Mouse (Mus musculus) layer of hippocampus, adult 2 months (tissue): Measurements from ENCODE around the gene Rsrp1. TPM values are rescaled to one million over a fixed set of nuclear protein-coding genes. Genes with fewer than 3 reads are reported as not detected.

Experiments
- DNase-seq, 2 experiments: peaks; one replicate each; pipeline ENCODE4 v3.0.0; 2022; ENCODE audit warnings: low spot score in 2 of 2
- H3K27ac ChIP-seq: fragments of 200-600 bp; 2 replicates; pipeline ENCODE4 v1.8.1; 2022
- H3K4me3 ChIP-seq: fragments of 200-600 bp; 2 replicates; pipeline ENCODE4 v1.8.1; 2022; ENCODE audit warnings: mild to moderate bottlenecking
- CTCF ChIP-seq: fragments of 200-600 bp; conservative IDR thresholded peaks from 2 replicates; pipeline ENCODE4 v1.8.1; 2022; ENCODE audit warnings: antibody characterized with exemption, mild to moderate bottlenecking, moderate library complexity
- total RNA-seq, 2 experiments: library from RNA; stranded (reverse); gene quantifications; 2 replicates each; pipeline ENCODE4 v1.2.3; 2021

The Rsrp1 gene
- total RNA-seq, 2 experiments from 2014 or later: 237 to 277 TPM

- TF ChIP-seq CTCF: no peak
- no peak for DNase-seq
- no peak overlapping the region for H3K27ac ChIP-seq
Measured at GRCm38 (mm10) chr4:134954461-134954860, 31.1 kb downstream of the Rsrp1 start.

GRCm38 (mm10) chr4:134955196-134955595 is 31.8 kb downstream of the Rsrp1 start:
- Histone ChIP-seq H3K27ac (no peak overlapping the region), H3K4me3 (no peak overlapping the region)
- TF ChIP-seq CTCF: no peak
- no peak for DNase-seq

More at GRCm38 (mm10) chr4:134954461-134954860, 31.1 kb downstream of the Rsrp1 start:
- no peak overlapping the region for H3K4me3 ChIP-seq

GRCm38 (mm10) chr4:134955845-134956244 is 32.5 kb downstream of the Rsrp1 start:
- DNase-seq: no peak
- Histone ChIP-seq H3K27ac (no peak overlapping the region), H3K4me3 (no peak overlapping the region)
- no peak for TF ChIP-seq CTCF

GRCm38 (mm10) chr4:134956328-134956727 is 32.9 kb downstream of the Rsrp1 start:
- H3K27ac ChIP-seq: no peak overlapping the region
- H3K4me3 ChIP-seq: no peak overlapping the region
- peak in 1 of 2 experiments; percentile 68 for DNase-seq
- peak; percentile 82 for TF ChIP-seq CTCF

GRCm38 (mm10) chr4:134963021-134963776 is 39.8 kb downstream of the Rsrp1 start:
- no peak for DNase-seq
- Histone ChIP-seq H3K27ac (no peak overlapping the region), H3K4me3 (no peak overlapping the region)
- peak; percentile 67 for TF ChIP-seq CTCF

GRCm38 (mm10) chr4:134967887-134968604 is 44.7 kb downstream of the Rsrp1 start:
- no peak for TF ChIP-seq CTCF
- H3K4me3 ChIP-seq: no peak overlapping the region

GRCm38 (mm10) chr4:134968605-134968976 is 45.2 kb downstream of the Rsrp1 start:
- no peak for DNase-seq
- H3K27ac ChIP-seq: no peak overlapping the region
- no peak for TF ChIP-seq CTCF
- H3K4me3 ChIP-seq: no peak overlapping the region

More at GRCm38 (mm10) chr4:134967887-134968604, 44.7 kb downstream of the Rsrp1 start:
- no peak for DNase-seq
- H3K27ac ChIP-seq: no peak overlapping the region

GRCm38 (mm10) chr4:134975261-134975928 is 52.0 kb downstream of the Rsrp1 start:
- Histone ChIP-seq H3K4me3 (no peak overlapping the region), H3K27ac (no peak overlapping the region)
- no peak for DNase-seq
- TF ChIP-seq CTCF: peak; percentile 69

- TF ChIP-seq CTCF: no peak
- Histone ChIP-seq H3K27ac (no peak overlapping the region), H3K4me3 (no peak overlapping the region)
- no peak for DNase-seq
Measured at GRCm38 (mm10) chr4:134975929-134976308, 52.5 kb downstream of the Rsrp1 start.

Other genes with a start within 250 kb of the Rsrp1 start
- 10 to 100 TPM; 22.1 to 25.1 TPM for gene Man1c1, start 219.3 kb upstream of the Rsrp1 start, total RNA-seq
- gene Ldlrap1, start 155.6 kb upstream of the Rsrp1 start, total RNA-seq: 1 to 10 TPM; 2.0 to 3.0 TPM
- 10 to 100 TPM; 43.4 to 43.8 TPM for gene Maco1, start 70.2 kb upstream of the Rsrp1 start, total RNA-seq
- not detected for gene Rhd, start 59.1 kb upstream of the Rsrp1 start, total RNA-seq
- gene Tmem50a, start 8.6 kb upstream of the Rsrp1 start, total RNA-seq: 100 to 1,000 TPM; 102 to 108 TPM
- 10 to 100 TPM; 53.1 to 56.2 TPM for gene Syf2, start 7.3 kb downstream of the Rsrp1 start, total RNA-seq
- not detected for gene Runx3, start 197.1 kb downstream of the Rsrp1 start, total RNA-seq